Mouse (Mus musculus) gastrocnemius, postnatal 10 days (tissue): ENCODE measurements around the gene Ctnna3. TPM values are rescaled to one million over a fixed set of nuclear protein-coding genes. Genes with fewer than 3 reads are reported as not detected.
A peak's percentile ranks its signal among the peaks of the same experiment; 100 is the strongest.

ENCODE experiments used
- DNase-seq: peaks from one replicate; pipeline ENCODE4 v3.0.0; 2021; ENCODE audit warnings: mixed read lengths
- total RNA-seq, 2 experiments: library from RNA; stranded (reverse); gene quantifications; 2 replicates each; pipeline ENCODE4 v1.2.3; 2021

The Ctnna3 gene
- total RNA-seq, 2 experiments from 2014 or later, result 23.0 to 24.9 TPM

DNA sequence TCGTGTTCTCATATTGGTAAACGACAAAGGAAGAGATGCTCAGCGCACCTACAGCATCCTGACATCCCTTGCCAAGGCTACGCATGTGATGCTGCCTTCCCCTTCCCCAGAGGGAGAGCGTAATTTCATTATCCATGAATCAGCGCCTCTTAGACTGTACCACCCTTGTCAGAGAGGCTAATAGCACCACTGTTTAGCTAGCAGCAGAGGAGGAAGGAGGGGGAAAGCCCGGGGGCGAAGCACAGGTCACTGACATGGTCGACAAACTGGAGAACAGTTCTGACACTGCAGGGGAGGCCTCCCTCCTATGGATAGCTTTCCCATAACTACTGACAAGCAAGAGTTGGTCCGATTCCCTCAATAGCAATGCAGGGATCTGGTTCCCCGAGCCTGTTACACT, 653.9 kb downstream of the Ctnna3 start:
- no peak for DNase-seq

- DNase-seq, result no peak
These were observed 654.6 kb downstream of the Ctnna3 start for GRCm38 (mm10) chr10:64084465-64084864.

DNA sequence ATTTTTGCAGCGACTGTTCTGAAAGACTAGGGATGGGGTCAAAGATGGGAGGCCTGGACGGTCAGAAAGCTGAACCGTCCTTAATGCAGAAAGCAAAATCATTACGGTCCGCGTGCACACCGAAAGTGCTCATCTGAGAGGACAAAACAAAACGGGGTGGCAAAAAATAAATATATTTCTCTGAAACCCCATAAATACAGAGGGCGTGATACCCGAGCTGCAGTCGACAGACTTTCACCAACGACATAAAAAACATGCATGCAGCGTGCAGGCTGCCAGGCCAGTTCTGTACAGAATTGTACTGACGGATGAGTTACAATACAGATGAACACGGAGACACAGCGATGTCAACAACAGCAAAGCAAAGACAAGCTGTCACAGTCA, 656.3 kb downstream of the Ctnna3 start:
- no peak for DNase-seq

GRCm38 (mm10) chr10:64086567-64087391, 656.9 kb downstream of the Ctnna3 start:
- no peak for DNase-seq

GRCm38 (mm10) chr10:64087521-64087920, 657.6 kb downstream of the Ctnna3 start:
- no peak for DNase-seq

- DNase-seq, result peak; percentile 13
These were observed 658.3 kb downstream of the Ctnna3 start for GRCm38 (mm10) chr10:64087936-64088773.

- DNase-seq, result no peak
These were observed 659.0 kb downstream of the Ctnna3 start for GRCm38 (mm10) chr10:64088774-64089460.

DNA sequence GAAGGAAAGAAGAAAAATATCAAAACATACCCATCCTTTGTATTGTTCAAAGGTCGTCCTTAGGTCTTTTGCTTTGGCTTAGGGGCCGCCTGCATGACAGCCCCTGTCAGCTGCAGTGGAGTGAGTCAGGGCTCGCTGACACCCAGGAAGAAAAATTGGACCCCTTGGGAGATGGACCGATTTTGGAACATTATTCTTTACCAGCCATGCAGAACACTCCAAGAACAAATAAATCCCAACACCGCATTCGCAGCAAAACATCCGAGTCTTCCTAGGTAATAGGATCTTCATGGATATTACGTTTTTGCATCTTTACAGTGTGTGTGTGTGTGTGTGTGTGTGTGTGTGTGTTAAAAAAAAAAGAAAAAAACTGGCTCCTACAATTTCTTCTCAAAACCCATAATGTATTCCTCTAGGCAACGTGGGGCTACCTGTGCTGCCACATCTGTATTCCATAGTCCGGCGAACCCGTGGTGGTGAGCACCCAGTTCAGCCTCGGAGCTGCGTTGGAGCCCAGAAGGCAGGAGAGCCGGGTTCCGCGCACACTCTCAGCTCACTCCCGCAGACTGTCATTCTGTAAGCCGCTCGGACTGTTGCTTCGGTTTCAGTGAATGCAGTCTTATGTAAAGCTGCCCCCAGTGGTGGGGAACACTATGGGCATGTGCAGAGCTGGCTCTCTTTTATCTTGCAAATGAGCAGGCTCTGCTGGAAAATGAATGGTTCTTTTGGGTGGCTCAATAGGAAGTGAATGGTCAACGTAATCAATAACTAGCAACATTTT, 660.0 kb downstream of the Ctnna3 start, which contains the start of gene Lrrtm3:
Gene Lrrtm3 (minus strand): TSS at position 598 of the 781 bp plus-strand sequence.
- DNase-seq, result peak; percentile 29

GRCm38 (mm10) chr10:64096532-64096931, 666.6 kb downstream of the Ctnna3 start:
- DNase-seq, result no peak

GRCm38 (mm10) chr10:64115246-64115645, 685.3 kb downstream of the Ctnna3 start:
- DNase-seq, result no peak

DNA sequence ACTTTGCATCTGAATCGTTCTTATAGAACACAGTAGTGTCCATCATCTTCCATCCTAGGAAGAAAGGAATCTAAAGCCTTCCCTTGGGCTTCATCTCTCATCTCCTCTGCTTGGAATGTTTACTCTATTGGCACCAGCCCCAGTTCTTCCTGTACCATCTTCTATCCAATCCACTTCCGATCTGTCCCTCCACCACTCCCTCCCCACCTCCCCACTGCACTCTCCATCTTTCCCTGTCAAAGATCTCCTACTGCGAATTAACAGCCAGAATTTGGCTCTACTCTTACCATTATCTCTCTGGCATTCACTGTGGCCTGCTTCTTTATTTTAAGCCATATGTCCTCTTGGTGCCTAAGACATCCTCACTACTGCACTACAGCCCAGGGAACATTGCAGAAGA, 688.9 kb downstream of the Ctnna3 start:
- no peak for DNase-seq

DNA sequence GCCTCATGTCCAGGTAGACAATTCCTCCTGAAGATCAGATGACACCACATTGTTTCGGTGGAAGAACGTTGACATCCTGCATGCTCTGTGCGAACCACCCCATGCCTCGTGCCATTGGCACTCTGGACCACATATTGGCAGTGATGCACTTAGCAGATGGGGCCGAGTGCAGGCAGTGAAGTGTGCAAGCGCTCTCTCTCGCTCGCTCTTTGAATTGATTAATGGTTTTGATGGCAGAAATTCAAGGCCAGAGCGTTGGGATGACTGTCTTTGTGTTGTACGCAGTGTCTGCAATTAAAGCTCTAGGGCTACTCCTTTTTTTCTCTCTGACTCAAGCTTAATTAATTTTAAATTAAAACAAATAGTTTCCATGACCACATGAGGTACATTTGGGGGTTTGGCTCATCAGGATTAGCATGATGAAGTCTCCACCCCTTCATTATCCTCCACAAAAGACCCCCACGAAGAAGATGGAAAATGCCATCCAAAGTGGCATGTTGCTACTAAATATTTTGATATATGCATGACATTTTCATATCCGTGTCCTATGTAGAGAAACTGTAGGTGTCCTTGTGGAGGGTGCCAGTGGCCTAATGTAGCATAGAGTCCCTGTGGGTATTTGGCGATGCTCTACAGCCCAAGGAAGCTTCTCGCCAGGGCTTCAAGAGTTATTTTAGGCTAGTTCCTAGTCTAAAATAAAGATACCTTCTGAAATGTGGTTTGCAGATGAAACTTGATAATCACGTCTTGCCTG, 700.7 kb downstream of the Ctnna3 start:
- DNase-seq, result no peak

DNA sequence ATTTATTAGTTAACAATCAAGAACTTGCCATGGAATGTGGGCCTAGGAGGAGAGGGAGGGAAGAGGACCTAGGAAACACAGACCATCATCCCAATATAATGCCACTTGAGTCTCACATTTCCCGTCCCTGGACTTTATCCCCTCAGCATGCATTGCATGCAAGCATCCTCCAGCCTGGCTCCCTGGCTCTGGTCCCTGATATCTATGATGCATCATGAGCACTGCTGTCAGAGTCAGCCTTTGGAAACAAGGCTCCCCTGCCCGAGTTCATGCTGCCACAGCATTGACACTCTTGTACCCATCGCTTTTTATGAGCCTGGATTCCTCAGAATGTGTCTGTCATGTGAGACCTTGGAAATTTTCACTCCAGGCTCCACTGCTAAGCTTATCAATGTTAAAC, 703.6 kb downstream of the Ctnna3 start:
- DNase-seq, result no peak

DNA sequence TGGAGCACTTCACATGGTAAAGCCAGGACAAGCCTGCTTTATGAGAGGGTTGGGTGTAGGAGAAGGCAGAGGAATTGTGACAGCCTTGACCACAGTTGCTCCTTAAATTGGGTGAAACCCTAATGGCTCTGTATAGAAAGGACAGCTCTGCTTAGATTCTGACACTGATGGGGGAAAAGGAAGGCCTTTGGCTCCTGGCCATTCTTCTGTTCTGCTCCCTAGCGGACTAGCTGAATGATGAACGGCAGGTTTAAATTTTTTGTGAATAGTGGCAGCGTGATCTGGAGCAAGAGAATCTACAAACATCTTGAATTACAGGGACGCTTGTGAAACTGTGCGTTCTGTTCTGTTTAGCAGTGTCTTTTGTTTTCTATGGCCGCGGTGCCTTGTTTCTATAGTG, 705.6 kb downstream of the Ctnna3 start:
- no peak for DNase-seq

GRCm38 (mm10) chr10:64146511-64146910, 716.6 kb downstream of the Ctnna3 start:
- no peak for DNase-seq

GRCm38 (mm10) chr10:64181696-64182095, 751.8 kb downstream of the Ctnna3 start:
- no peak for DNase-seq

DNA sequence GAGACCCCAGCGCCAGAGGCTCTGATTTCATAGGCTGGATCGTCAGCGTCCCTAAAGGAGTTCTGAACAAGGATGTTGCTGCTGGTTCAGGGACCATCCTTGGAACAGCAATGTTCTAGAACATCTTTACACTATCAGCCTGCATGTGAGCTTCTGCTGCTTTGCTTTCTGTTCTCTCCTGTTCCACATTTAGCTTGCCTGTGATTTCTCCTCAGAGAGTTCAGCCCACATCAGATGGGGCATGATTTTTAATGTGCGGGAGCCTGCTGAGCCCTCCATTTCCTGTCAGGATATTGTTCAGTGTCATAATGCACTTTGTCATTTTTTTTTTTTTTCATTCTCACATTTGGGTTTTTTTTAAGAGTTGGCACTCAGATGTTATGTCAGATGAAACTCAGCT, 752.8 kb downstream of the Ctnna3 start:
- no peak for DNase-seq

DNA sequence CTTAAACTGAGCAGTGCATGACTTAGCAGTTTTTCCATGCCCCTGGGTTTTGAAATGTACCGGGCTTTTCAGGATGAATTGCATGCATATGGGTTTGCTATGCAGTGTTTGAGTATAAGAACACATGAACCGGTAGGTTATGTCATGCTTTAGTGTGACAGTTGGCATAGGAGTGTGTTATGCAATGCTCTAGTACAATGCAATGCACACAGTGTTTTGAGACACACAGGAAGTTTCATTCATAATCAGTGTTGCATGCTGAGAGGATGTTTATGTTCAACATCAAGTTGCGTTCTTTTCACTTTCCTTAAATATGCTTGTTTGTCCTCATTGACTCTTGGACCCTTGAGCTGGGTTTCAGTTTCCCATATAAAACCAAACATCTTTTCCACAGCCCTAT, 758.1 kb downstream of the Ctnna3 start:
- DNase-seq, result no peak

DNA sequence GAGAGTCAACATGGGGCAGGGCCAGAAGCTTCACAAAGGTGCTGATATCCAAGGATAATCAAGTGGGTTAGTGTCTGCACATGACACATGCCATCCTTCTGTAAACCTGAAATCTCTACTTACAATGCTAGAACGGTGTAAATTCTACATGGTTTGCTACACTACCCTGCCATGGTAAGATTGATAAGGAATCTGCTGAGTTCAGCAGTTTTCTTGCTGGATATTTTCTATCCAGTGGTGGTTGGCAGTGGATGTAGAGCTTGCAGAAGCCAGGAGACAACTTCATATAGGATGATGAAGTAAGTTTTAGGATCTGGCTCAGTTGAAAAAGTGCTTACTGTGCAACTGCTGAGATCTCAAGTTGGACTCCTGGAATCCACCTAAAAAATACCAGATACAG, 767.7 kb downstream of the Ctnna3 start:
- DNase-seq, result no peak

DNA sequence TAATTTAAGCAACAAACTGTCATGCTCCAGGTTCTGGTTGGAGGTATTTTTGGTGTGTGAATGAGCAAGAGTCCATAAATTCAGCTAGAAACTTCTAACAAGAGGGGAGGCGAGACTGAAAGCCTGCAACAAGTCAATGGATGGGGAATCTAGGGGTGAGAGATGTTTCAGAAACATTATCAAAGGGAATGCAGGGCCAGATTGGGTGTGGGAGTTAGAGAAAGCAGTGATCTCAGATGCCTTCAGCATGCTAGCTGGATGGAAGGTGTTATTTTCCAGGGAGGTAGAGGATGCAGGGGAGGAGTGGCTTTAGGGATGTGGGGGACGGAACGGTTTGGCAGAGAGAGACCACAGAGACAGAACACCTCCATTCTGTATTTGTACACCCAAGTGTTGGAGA, 785.7 kb downstream of the Ctnna3 start:
- DNase-seq, result no peak

DNA sequence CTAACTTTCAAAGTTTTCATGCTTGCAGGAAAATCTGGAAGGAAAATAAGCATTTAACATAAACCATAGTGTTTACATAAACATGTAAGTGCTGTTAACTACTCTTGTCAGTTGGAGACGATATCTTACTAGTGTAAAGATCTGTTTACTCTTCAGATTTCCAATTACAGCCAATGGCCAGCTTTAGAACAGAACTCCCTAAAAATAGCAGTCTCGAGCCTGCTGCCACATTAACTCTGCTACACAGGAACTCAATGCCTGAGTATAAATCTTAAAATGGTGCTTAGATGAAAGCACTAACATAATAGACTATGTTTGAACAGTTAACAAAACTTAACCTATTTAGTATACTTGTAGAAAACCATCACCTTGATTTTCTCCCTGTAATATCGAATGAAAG, 793.1 kb downstream of the Ctnna3 start:
- DNase-seq, result no peak
